Mouse (Mus musculus) lung, embryonic 14.5 days (tissue): ENCODE results near the gene Rundc1. TPM values are rescaled to one million over a fixed set of nuclear protein-coding genes. Genes with fewer than 3 reads are reported as not detected.

Experiments used
- ATAC-seq: fragments of 200-750 bp; cut with Nextera tagmentation; 2 replicates; pipeline ENCODE4 v1.8.0; 2017; ENCODE audit warnings: mild to moderate bottlenecking, moderate TSS enrichment, moderate library complexity; ENCODE audit not compliant: insufficient read depth
- DNase-seq: peaks from one replicate; pipeline ENCODE4 v3.0.0-alpha.2; 2015
- H3K27ac ChIP-seq: fragments of 300-500 bp; sonication (generic); 2 replicates; pipeline ENCODE4 v1.5.1; 2014; ENCODE audit warnings: low read depth, mild to moderate bottlenecking, moderate library complexity
- H3K27me3 ChIP-seq: fragments of 300-500 bp; sonication (generic); 2 replicates; pipeline ENCODE4 v1.6.1; 2014; ENCODE audit warnings: low read length, control low read depth; ENCODE audit not compliant: insufficient read depth
- H3K36me3 ChIP-seq: fragments of 300-500 bp; sonication (generic); 2 replicates; pipeline ENCODE4 v1.6.1; 2014; ENCODE audit warnings: control low read depth; ENCODE audit not compliant: insufficient read depth
- H3K4me1 ChIP-seq: fragments of 300-500 bp; sonication (generic); 2 replicates; pipeline ENCODE4 v1.6.1; 2014; ENCODE audit warnings: antibody characterized with exemption, control low read depth; ENCODE audit not compliant: insufficient read depth
- H3K4me2 ChIP-seq: fragments of 300-500 bp; sonication (generic); 2 replicates; pipeline ENCODE4 v1.6.1; 2014; ENCODE audit warnings: mild to moderate bottlenecking
- H3K4me3 ChIP-seq: fragments of 300-500 bp; sonication (generic); 2 replicates; pipeline ENCODE4 v1.5.1; 2014; ENCODE audit warnings: low read depth, low read length
- H3K9ac ChIP-seq: fragments of 300-500 bp; sonication (generic); 2 replicates; pipeline ENCODE4 v1.6.1; 2014
- H3K9me3 ChIP-seq: fragments of 300-500 bp; sonication (generic); 2 replicates; pipeline ENCODE4 v1.6.1; 2016; ENCODE audit warnings: low read depth, low read length, control low read depth
- CTCF ChIP-seq: IDR thresholded peaks from 2 replicates; pipeline ENCODE4 v1.5.1; 2016; ENCODE audit warnings: antibody characterized with exemption, low read depth
- WGBS: fragments of 180-500 bp; shearing (Covaris S2); extraction: QIAGEN DNeasy Blood & Tissue Kit; methylation state at CpG from one replicate; pipeline ENCODE4 v1.1.7; 2014; 5-methylcytosine and 5-hydroxymethylcytosine counted together
- polyA plus RNA-seq: library from polyadenylated mRNA; unstranded; fragments of >200 nt; fragmentation: Nextera tagmentation; extraction: Ambion mirVana; gene quantifications from 2 replicates; pipeline ENCODE4 v1.2.1, GENCODE M21; 2014

Gene Rundc1
- polyA plus RNA-seq, 1 experiment from 2014 or later, result 17.4 TPM

DNA sequence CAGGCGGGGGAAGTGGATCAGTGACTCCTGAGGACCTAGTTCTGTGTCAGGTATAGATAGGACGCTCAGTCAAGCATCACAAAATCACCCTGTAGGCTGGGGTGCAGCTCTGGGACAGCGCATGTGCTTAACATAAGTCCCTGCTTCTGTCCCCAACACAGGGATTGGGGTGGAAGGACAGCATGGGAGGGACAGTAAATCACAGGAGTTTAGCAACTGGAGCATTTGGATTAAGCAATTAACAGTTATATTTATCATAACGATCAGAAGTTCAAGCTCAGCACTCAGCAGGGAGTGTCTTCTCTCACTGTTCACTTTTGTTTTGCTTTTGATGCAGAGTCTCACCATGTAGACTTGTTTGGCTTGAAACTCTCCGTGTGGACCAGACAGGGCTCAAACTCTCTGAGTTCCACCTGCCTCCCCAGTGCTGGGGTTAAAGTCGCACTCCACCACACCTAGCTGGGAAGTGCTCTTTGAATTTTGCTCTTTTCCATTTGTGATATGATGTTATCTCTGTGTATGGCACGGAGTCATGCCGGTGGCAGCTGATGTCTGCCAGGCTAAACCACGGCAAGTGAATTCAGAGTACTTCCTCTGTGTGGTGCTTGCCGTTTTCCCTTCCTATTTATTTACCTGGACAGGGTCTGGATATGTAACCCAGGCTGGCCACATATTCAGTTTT is 27.3 kb downstream of the Rundc1 start:
- WGBS, result 60% methylated on average over 10 of the region's 10 CpGs
- no peak for TF ChIP-seq CTCF

GRCm38 (mm10) chr11:101454702-101455101 is 29.8 kb downstream of the Rundc1 start:
- Histone ChIP-seq H3K9me3 (no peaks in the 10 kb centered on the region), H3K36me3 (0 out of 2 replicates have a peak, but pooled peaks cover 4% of the 10 kb centered on the region), H3K4me1 (0 out of 2 replicates have a peak, but pooled peaks cover 3% of the 10 kb centered on the region), H3K4me3 (no peak overlapping the region), H3K27me3 (no peaks in the 10 kb centered on the region), H3K4me2 (no peak overlapping the region), H3K9ac (no peak overlapping the region), H3K27ac (no peak overlapping the region)
- ATAC-seq (no peak), DNase-seq (peak; percentile 33)
- no peak for TF ChIP-seq CTCF
- WGBS, result 67% methylated on average over 6 of the region's 6 CpGs

More for the DNA sequence above, 27.3 kb downstream of the Rundc1 start:
- DNase-seq (no peak), ATAC-seq (no peak)
- H3K9me3 ChIP-seq, result no peaks in the 10 kb centered on the region
- H3K4me1 ChIP-seq, result 0 out of 2 replicates have a peak, but pooled peaks cover 3% of the 10 kb centered on the region
- no peak overlapping the region for H3K27ac ChIP-seq
- no peak overlapping the region for H3K4me2 ChIP-seq
- H3K27me3 ChIP-seq, result no peaks in the 10 kb centered on the region
- no peak overlapping the region for H3K9ac ChIP-seq
- no peaks in the 10 kb centered on the region for H3K36me3 ChIP-seq
- no peak overlapping the region for H3K4me3 ChIP-seq

- ATAC-seq (no peak), DNase-seq (no peak)
- no peaks in the 10 kb centered on the region for H3K9me3 ChIP-seq
- 0 out of 2 replicates have a peak, but pooled peaks cover 3% of the 10 kb centered on the region for H3K4me1 ChIP-seq
- no peak for TF ChIP-seq CTCF
- H3K27ac ChIP-seq, result no peak overlapping the region
- H3K4me3 ChIP-seq, result no peak overlapping the region
- peaks cover 10% of the 10 kb centered on the region; the same call in 1 of the 2 replicates for H3K36me3 ChIP-seq
- no peaks in the 10 kb centered on the region for H3K27me3 ChIP-seq
- no peak overlapping the region for H3K4me2 ChIP-seq
- no peak overlapping the region for H3K9ac ChIP-seq
- 79% methylated on average over 7 of the region's 7 CpGs for WGBS
Measured at GRCm38 (mm10) chr11:101455627-101456026, 30.7 kb downstream of the Rundc1 start.

- Histone ChIP-seq H3K36me3 (peaks cover 25% of the 10 kb centered on the region; the same call in 1 of the 2 replicates), H3K9me3 (no peaks in the 10 kb centered on the region), H3K27me3 (no peaks in the 10 kb centered on the region), H3K4me1 (peaks cover 8% of the 10 kb centered on the region; the same call in 1 of the 2 replicates), H3K4me2 (no peak overlapping the region), H3K27ac (no peak overlapping the region), H3K9ac (no peak overlapping the region), H3K4me3 (no peak overlapping the region)
- no peak for TF ChIP-seq CTCF
- DNase-seq (no peak), ATAC-seq (no peak)
- 83% methylated on average over 9 of the region's 9 CpGs for WGBS
Measured at GRCm38 (mm10) chr11:101457631-101458030, 32.7 kb downstream of the Rundc1 start.

DNA sequence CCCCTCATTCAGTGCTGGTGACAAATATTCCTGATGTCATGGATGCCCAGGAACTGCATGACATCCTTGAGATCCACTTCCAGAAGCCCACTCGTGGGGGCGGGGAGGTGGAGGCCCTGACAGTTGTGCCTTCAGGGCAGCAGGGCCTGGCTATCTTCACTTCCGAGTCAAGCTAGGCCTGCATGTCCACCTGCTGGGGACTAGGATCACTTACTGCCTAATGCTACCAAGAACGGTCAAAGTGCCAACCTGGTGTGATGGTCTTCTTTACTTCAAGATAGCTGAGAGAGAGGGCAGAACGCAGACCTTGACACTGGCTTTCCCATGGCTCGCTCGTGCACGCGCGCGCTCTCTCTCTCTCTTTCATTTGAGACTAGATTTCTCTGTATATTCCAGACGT is 33.3 kb downstream of the Rundc1 start:
- H3K9ac ChIP-seq, result no peak overlapping the region
- no peak overlapping the region for H3K27ac ChIP-seq
- WGBS, result 82% methylated on average over 12 of the region's 12 CpGs
- ATAC-seq, result no peak
- H3K4me1 ChIP-seq, result peaks cover 8% of the 10 kb centered on the region; the same call in 1 of the 2 replicates
- DNase-seq, result no peak
- TF ChIP-seq CTCF, result no peak
- H3K4me2 ChIP-seq, result no peak overlapping the region
- H3K9me3 ChIP-seq, result no peaks in the 10 kb centered on the region
- H3K27me3 ChIP-seq, result no peaks in the 10 kb centered on the region
- H3K4me3 ChIP-seq, result no peak overlapping the region
- H3K36me3 ChIP-seq, result peaks cover 26% of the 10 kb centered on the region; the same call in 1 of the 2 replicates

GRCm38 (mm10) chr11:101459716-101460115 is 34.8 kb downstream of the Rundc1 start:
- 24% methylated on average over 6 of the region's 6 CpGs for WGBS
- peaks cover 6% of the 10 kb centered on the region; the same call in 1 of the 2 replicates for H3K4me1 ChIP-seq
- peaks cover 26% of the 10 kb centered on the region; the same call in 1 of the 2 replicates for H3K36me3 ChIP-seq
- H3K4me3 ChIP-seq, result no peak overlapping the region
- no peak overlapping the region for H3K4me2 ChIP-seq
- DNase-seq (no peak), ATAC-seq (no peak)
- TF ChIP-seq CTCF, result no peak
- H3K9ac ChIP-seq, result no peak overlapping the region
- no peak overlapping the region for H3K27ac ChIP-seq
- no peaks in the 10 kb centered on the region for H3K9me3 ChIP-seq
- H3K27me3 ChIP-seq, result no peaks in the 10 kb centered on the region

GRCm38 (mm10) chr11:101460321-101460720 is 35.4 kb downstream of the Rundc1 start:
- H3K9me3 ChIP-seq, result no peaks in the 10 kb centered on the region
- H3K4me2 ChIP-seq, result no peak overlapping the region
- H3K9ac ChIP-seq, result no peak overlapping the region
- H3K4me3 ChIP-seq, result no peak overlapping the region
- peaks cover 26% of the 10 kb centered on the region; the same call in 1 of the 2 replicates for H3K36me3 ChIP-seq
- ATAC-seq (no peak), DNase-seq (no peak)
- TF ChIP-seq CTCF, result no peak
- WGBS, result 74% methylated on average over 15 of the region's 15 CpGs
- no peak overlapping the region for H3K27ac ChIP-seq
- H3K4me1 ChIP-seq, result peaks cover 5% of the 10 kb centered on the region; the same call in 1 of the 2 replicates
- no peaks in the 10 kb centered on the region for H3K27me3 ChIP-seq
